Mouse (Mus musculus): ENCODE measurements at regions not wholly inside any gene's neighbourhood (a gene's known extent, or its start where the extent isn't known, plus 50 kb on each side); places are given as distances from the start of the nearest gene placed in this dataset.

DNA sequence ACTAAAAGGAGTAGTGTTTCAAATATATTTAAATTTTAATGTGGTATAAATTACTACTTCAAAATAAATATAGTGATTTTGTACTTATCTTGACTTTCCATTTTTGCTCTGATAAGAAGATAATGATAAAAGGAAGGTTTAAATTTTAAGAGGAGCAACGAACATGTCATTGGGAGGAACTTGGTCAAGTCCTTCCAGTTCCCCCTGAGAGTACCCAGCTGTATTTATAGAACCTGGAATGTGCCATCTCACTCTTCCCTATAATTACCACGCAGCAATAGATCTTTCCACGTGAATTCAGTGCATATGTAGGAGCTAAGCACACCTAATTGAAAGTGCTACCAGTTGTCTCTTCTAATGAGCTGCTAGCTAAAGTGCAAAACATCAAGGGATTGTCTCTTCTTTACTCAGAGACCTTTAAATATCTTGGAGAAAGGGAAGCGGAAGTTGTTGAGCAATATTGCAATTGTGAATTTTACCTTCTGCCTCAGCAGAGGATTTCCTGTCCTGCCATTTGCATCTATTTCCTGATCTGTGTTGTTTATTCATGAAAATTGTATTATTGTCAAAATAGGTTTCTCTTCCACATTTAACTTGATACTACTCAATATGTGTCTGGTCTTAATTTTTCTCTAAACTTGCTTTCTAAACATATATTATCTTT is 1243.0 kb upstream of the Zeb2 start:
- DNase-seq (ENCODE audit: low read depth, low spot score), result no peak
- Histone ChIP-seq H3K36me3 (ENCODE audit: control insufficient read depth, insufficient read depth, low read length, poor library complexity, severe bottlenecking) (no peaks in the 10 kb centered on the region), H3K27me3 (ENCODE audit: control insufficient read depth, insufficient read depth, low read length, poor library complexity, severe bottlenecking) (no peaks in the 10 kb centered on the region)

DNA sequence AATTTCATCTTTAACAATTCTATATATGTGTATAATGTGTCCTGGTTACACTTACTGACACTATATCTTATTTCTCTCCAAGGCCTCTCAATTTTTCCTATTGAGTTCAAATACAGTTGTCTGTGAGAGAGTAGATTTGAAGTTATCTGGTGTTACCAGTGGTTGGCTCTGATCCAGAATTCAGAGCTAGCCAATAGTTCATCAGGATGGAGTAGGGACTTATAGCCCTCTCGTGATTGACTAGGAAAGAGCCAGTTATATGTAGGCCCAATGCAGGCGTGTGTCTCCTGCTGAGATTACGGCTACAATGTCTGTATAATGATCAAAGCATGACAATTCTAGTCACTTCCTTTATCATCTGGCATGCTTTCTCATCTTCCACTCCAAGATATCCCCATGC is 1241.0 kb upstream of the Zeb2 start:
- no peak for DNase-seq (ENCODE audit: low read depth, low spot score)

GRCm38 (mm10) chr2:46356651-46357050 is 1239.5 kb upstream of the Zeb2 start:
- no peak for DNase-seq (ENCODE audit: low read depth, low spot score)
- H3K36me3 ChIP-seq (ENCODE audit: control insufficient read depth, insufficient read depth, low read length, poor library complexity, severe bottlenecking), result no peaks in the 10 kb centered on the region
- no peaks in the 10 kb centered on the region for H3K27me3 ChIP-seq (ENCODE audit: control insufficient read depth, insufficient read depth, low read length, poor library complexity, severe bottlenecking)

More for the DNA sequence above, 1241.0 kb upstream of the Zeb2 start:
- Histone ChIP-seq H3K27me3 (ENCODE audit: control insufficient read depth, insufficient read depth, low read length, poor library complexity, severe bottlenecking) (no peaks in the 10 kb centered on the region), H3K36me3 (ENCODE audit: control insufficient read depth, insufficient read depth, low read length, poor library complexity, severe bottlenecking) (no peaks in the 10 kb centered on the region)

DNA sequence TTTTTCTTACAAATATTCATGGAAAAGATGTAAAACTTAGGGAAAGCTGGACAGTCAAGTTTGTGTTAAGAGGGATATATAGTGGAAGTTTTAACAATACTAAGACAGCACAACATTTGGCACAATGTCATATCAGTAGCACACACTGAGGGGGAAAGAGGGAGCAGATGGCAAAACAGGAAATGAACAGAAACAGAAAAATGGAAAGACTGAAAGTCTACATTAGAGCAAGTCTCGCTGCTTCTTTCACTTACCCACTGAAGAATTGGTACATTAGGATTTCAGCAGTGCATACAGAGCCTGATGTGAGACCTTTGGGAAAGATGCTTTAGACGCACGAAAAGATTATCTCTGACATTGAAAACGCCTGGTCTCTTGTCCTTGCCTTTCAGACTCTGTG is 1223.5 kb upstream of the Zeb2 start:
- Histone ChIP-seq H3K27me3 (ENCODE audit: control insufficient read depth, insufficient read depth, low read length, poor library complexity, severe bottlenecking) (no peaks in the 10 kb centered on the region), H3K36me3 (ENCODE audit: control insufficient read depth, insufficient read depth, low read length, poor library complexity, severe bottlenecking) (no peaks in the 10 kb centered on the region)
- no peak for DNase-seq (ENCODE audit: low read depth, low spot score)

DNA sequence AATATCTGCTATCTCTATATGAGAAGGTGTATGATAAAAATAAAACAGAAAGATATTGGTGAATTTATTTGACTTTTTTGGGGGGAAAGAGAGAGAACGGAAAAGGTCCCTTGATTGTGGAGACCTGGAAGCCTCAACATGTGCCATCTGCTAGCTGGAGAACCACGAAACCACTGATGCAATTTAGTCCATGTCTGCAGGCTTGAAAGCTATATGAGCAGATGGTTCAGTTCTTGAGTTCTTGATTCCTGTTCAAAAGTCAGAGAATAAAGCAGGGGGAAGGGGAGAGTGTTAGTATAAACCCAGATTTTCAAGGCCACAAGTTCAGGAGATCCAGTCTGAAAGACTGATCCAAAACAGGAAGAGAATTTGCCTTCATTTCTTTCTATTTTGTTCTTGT is 1199.5 kb upstream of the Zeb2 start:
- DNase-seq (ENCODE audit: low read depth, low spot score), result no peak
- Histone ChIP-seq H3K36me3 (ENCODE audit: control insufficient read depth, insufficient read depth, low read length, poor library complexity, severe bottlenecking) (no peaks in the 10 kb centered on the region), H3K27me3 (ENCODE audit: control insufficient read depth, insufficient read depth, low read length, poor library complexity, severe bottlenecking) (no peaks in the 10 kb centered on the region)

DNA sequence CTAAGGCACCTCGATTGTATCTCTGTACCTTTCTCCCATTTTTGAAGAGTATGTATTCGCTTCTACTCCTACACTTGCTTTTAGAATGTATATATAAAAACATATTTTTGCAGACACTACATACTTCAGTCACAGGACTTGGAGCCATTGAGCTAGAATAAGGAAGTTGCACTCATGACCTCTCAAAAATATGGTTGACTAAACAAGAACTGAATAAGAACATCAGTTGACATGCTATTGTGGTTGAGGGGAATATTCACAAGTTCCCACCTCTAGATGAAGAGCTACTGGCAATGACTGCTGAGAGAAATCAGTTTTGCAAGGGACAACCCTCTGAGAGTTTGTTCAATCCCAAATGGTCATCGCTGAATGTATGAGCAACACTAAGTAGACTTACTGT is 1198.0 kb upstream of the Zeb2 start:
- Histone ChIP-seq H3K27me3 (ENCODE audit: control insufficient read depth, insufficient read depth, low read length, poor library complexity, severe bottlenecking) (no peaks in the 10 kb centered on the region), H3K36me3 (ENCODE audit: control insufficient read depth, insufficient read depth, low read length, poor library complexity, severe bottlenecking) (no peaks in the 10 kb centered on the region)
- peak; percentile 63 for DNase-seq (ENCODE audit: low read depth, low spot score)

DNA sequence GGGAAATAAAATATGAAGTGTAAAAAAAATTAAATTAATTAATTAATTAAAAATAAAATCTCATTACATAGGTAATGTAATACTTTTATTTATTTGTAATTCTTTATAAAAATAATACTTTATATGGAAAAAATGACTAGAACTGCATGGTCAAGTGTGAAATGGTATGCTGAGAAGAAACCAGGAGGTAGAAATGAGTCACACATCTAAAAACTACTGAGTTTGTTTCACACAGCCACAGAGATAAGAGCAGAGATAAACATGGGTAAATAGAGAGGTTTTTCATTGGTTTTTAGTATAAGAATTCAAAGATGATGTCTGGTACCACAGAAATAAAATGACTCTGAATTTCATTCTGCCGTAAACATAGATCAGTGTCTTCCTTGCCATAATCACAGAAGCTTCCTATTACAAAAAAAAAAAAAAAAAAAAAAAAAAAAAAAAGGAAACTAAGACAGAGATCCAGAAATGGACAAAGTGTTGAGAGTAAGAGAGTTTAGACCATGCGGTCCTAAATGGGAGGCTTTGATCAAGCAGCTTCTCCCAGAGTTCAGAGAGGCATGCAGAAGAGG is 1190.5 kb upstream of the Zeb2 start:
- no peak for DNase-seq (ENCODE audit: low read depth, low spot score)
- Histone ChIP-seq H3K27me3 (ENCODE audit: control insufficient read depth, insufficient read depth, low read length, poor library complexity, severe bottlenecking) (no peaks in the 10 kb centered on the region), H3K36me3 (ENCODE audit: control insufficient read depth, insufficient read depth, low read length, poor library complexity, severe bottlenecking) (no peaks in the 10 kb centered on the region)

DNA sequence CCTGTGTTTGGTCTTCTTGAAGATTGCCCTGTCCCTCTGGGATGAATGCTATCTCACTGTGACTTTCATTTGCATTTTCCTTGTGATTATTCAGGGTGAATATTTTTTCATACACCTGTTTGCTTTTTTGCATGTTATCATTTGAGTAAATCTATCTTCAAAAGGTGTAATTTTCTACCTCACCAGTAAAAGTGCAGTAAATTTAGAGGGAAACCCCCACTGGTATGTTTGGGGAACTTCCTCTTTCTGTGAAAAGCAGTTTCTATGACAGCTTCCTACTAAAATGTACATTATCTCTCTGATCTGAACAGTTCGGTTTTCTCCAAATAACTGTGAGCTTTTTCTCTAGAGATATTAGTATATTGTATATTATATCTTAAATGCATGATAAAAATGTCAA is 1185.4 kb upstream of the Zeb2 start:
- no peaks in the 10 kb centered on the region for H3K27me3 ChIP-seq (ENCODE audit: control insufficient read depth, insufficient read depth, low read length, poor library complexity, severe bottlenecking)
- DNase-seq (ENCODE audit: low read depth, low spot score), result peak; percentile 71
- no peaks in the 10 kb centered on the region for H3K36me3 ChIP-seq (ENCODE audit: control insufficient read depth, insufficient read depth, low read length, poor library complexity, severe bottlenecking)

DNA sequence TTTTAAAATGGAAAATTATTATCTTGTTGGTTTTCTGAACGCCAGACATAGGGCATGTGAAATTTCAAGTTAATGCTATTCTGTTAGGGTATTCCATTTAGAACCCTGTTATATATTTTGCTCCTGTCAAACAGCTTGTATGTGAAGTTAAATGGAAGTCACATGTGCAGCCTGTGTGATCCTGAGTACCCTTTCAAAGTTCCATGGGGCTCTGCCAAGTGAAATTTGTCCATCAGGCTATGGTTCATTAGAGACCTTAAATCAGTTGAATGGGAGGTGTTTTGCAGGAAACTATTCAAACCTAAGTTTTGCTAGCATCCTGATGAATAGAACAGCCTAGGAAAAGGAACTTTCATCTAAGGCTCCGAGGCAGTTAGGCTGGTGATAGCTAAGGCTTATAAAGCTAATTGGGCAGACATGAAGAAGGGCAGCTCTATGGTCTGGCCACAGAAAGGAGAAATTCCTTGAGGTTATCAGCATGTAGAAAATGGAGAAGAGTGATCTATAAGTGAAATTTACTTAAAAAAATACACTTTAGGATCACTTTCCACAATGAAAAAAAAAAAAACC is 1180.2 kb upstream of the Zeb2 start:
- H3K36me3 ChIP-seq (ENCODE audit: control insufficient read depth, insufficient read depth, low read length, poor library complexity, severe bottlenecking), result no peaks in the 10 kb centered on the region
- no peaks in the 10 kb centered on the region for H3K27me3 ChIP-seq (ENCODE audit: control insufficient read depth, insufficient read depth, low read length, poor library complexity, severe bottlenecking)
- no peak for DNase-seq (ENCODE audit: low read depth, low spot score)

DNA sequence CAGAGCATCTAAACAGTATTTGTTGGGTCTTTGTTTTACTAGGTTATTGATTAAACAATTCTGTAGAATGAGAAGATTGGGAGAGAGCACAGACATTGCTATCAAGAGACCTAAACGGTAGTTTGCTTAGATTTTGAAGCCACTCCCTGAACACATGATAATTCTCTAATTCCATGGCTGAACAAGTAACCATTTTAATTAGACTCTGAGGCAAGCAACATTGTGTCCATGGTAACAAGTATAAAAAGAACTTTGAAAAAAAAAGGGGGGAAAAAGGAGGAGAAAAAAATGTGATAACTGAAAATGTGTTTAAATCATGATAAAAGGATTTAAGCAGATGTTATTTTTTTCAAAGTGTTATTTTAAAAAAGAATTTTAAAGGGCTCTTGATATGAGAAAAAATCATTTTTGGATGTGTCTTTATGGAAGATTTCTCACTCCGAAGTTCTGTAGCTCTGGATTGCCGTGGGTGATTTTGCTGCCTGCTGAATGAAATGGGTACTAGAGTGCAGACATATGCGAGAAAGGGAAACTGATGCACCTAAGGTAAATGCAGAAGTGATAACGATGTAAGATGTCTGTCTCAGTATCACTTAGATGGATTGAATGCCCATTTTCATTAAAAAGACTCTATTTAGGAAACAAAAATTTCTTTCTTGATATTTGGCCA is 1166.9 kb upstream of the Zeb2 start:
- no peaks in the 10 kb centered on the region for H3K36me3 ChIP-seq (ENCODE audit: control insufficient read depth, insufficient read depth, low read length, poor library complexity, severe bottlenecking)
- no peak for DNase-seq (ENCODE audit: low read depth, low spot score)
- no peaks in the 10 kb centered on the region for H3K27me3 ChIP-seq (ENCODE audit: control insufficient read depth, insufficient read depth, low read length, poor library complexity, severe bottlenecking)

- no peak for DNase-seq (ENCODE audit: low read depth, low spot score)
- Histone ChIP-seq H3K36me3 (ENCODE audit: control insufficient read depth, insufficient read depth, low read length, poor library complexity, severe bottlenecking) (no peaks in the 10 kb centered on the region), H3K27me3 (ENCODE audit: control insufficient read depth, insufficient read depth, low read length, poor library complexity, severe bottlenecking) (no peaks in the 10 kb centered on the region)
Observed at GRCm38 (mm10) chr2:46280822-46281221, 1163.6 kb upstream of the Zeb2 start.

GRCm38 (mm10) chr2:46261618-46262017 is 1144.4 kb upstream of the Zeb2 start:
- DNase-seq (ENCODE audit: low read depth, low spot score), result no peak
- H3K36me3 ChIP-seq (ENCODE audit: control insufficient read depth, insufficient read depth, low read length, poor library complexity, severe bottlenecking), result no peaks in the 10 kb centered on the region
- H3K27me3 ChIP-seq (ENCODE audit: control insufficient read depth, insufficient read depth, low read length, poor library complexity, severe bottlenecking), result no peaks in the 10 kb centered on the region

- Histone ChIP-seq H3K27me3 (ENCODE audit: control insufficient read depth, insufficient read depth, low read length, poor library complexity, severe bottlenecking) (no peaks in the 10 kb centered on the region), H3K36me3 (ENCODE audit: control insufficient read depth, insufficient read depth, low read length, poor library complexity, severe bottlenecking) (no peaks in the 10 kb centered on the region)
- DNase-seq (ENCODE audit: low read depth, low spot score), result no peak
Observed at GRCm38 (mm10) chr2:46251562-46251961, 1134.4 kb upstream of the Zeb2 start.

DNA sequence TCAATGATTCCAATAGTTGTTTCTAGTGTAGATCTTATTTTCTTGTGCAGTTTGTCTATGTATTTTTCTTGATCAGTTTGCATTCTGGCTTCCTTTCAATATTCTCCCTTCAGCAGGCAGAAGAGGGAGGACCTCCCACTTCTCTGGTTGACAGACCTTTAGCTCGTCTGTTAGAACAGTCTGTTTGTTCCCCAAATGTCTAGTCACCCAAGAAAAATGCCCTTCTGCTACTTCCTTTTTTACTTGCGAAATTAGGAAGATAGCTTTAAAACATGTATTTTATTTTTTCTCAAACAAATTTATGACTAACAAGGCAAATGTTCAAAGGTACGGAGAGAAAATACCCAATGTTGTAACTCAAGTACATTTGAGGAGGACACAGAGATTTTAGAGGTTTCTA is 1128.5 kb upstream of the Zeb2 start:
- Histone ChIP-seq H3K27me3 (ENCODE audit: control insufficient read depth, insufficient read depth, low read length, poor library complexity, severe bottlenecking) (no peaks in the 10 kb centered on the region), H3K36me3 (ENCODE audit: control insufficient read depth, insufficient read depth, low read length, poor library complexity, severe bottlenecking) (no peaks in the 10 kb centered on the region)
- peak; percentile 44 for DNase-seq (ENCODE audit: low read depth, low spot score)

DNA sequence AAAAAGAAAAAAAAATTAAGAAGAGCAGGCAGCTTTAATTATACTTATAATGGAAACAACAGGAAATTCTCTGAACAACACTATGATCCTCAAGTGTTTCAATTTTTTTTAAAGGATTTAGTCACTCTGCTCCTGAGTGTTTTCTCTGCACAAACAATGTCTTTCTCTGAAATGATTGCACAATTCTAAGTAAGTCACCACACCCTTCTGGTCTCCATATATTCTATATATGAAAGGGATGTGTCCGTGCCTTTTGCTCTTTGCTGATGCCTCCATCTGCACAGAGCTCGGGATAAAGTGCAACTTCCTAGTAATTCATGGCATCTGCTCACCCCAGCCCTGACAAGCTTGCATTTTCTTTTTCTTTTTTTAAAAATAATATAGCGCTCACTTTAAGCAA is 1127.5 kb upstream of the Zeb2 start:
- DNase-seq (ENCODE audit: low read depth, low spot score), result no peak
- Histone ChIP-seq H3K27me3 (ENCODE audit: control insufficient read depth, insufficient read depth, low read length, poor library complexity, severe bottlenecking) (no peaks in the 10 kb centered on the region), H3K36me3 (ENCODE audit: control insufficient read depth, insufficient read depth, low read length, poor library complexity, severe bottlenecking) (no peaks in the 10 kb centered on the region)

Measured in splenic B cell, adult 2 months (primary cell).